Mouse (Mus musculus) erythroid progenitor cell, adult 5-6 weeks (primary cell): ENCODE data around the gene Dennd6a. TPM values are rescaled to one million over a fixed set of nuclear protein-coding genes. Genes with fewer than 3 reads are reported as not detected.
"Not testable (repeated sequence)": the region's sequence is repeated elsewhere in the genome, so short reads cannot be mapped to it uniquely, and the experiment has no call there.

Experiments used
- ATAC-seq: replicated peaks from 2 replicates; pipeline ENCODE4 v1.8.0; 2016; ENCODE audit warnings: moderate number of reproducible peaks, mild to moderate bottlenecking, moderate TSS enrichment, inconsistent platforms; ENCODE audit not compliant: poor library complexity, low FRiP score, severe bottlenecking
- total RNA-seq, 2 experiments: library from RNA; stranded (forward) in 1 of 2; stranded (reverse) in 1 of 2; fragments of 150-400 nt in 1 of 2; fragments of 186-747, 209-891 nt in 1 of 2; gene quantifications; 2 replicates each; pipeline versions ENCODE4 v1.2.3 to v1.2.4; 2015 to 2017; ENCODE audit warnings: low replicate concordance in 2 of 2

The Dennd6a gene
- total RNA-seq, 2 experiments from 2014 or later, result 24.9 to 36.0 TPM

- ATAC-seq, result not testable (repeated sequence)
Observed at GRCm38 (mm10) chr14:26674476-26675169, 101.0 kb downstream of the Dennd6a start.

GRCm38 (mm10) chr14:26675371-26675770, 101.7 kb downstream of the Dennd6a start:
- ATAC-seq, result peak; percentile 96

GRCm38 (mm10) chr14:26675791-26676190, 102.1 kb downstream of the Dennd6a start:
- ATAC-seq, result peak; percentile 96

Other genes with a start within 250 kb of the Dennd6a start
- gene Slmap, start 38.9 kb upstream of the Dennd6a start, total RNA-seq (2015; ENCODE audit: low replicate concordance), result 32.4 and 47.4 TPM in 2 replicates
- 55.1 and 79.7 TPM in 2 replicates for gene Slmap, start 38.9 kb upstream of the Dennd6a start, total RNA-seq (2017; ENCODE audit: low replicate concordance)
- gene Arf4, start 64.2 kb downstream of the Dennd6a start, total RNA-seq (2015; ENCODE audit: low replicate concordance), result 95.1 and 143 TPM in 2 replicates
- 17.3 and 44.2 TPM in 2 replicates for gene Arf4, start 64.2 kb downstream of the Dennd6a start, total RNA-seq (2017; ENCODE audit: low replicate concordance)
- gene Pde12, start 96.0 kb downstream of the Dennd6a start, total RNA-seq (2015; ENCODE audit: low replicate concordance), result 2.2 and 5.4 TPM in 2 replicates
- 5.9 and 7.4 TPM in 2 replicates for gene Pde12, start 96.0 kb downstream of the Dennd6a start, total RNA-seq (2017; ENCODE audit: low replicate concordance)
- gene Dnah12, start 119.4 kb downstream of the Dennd6a start, total RNA-seq (2015; ENCODE audit: low replicate concordance), result 1.4 TPM in 1 of 2 replicates, not detected in the other
- gene Dnah12, start 119.4 kb downstream of the Dennd6a start, total RNA-seq (2017; ENCODE audit: low replicate concordance), result under 0.01 TPM in 1 of 2 replicates, not detected in the other